Mouse (Mus musculus) cerebellum, adult 18-20 months (tissue): ENCODE measurements at regions not wholly inside any gene's neighbourhood (a gene's known extent, or its start where the extent isn't known, plus 50 kb on each side); places are given as distances from the start of the nearest gene placed in this dataset.
"Not testable (repeated sequence)": the region's sequence is repeated elsewhere in the genome, so short reads cannot be mapped to it uniquely, and the experiment has no call there.

Source experiments
- DNase-seq, 2 experiments: peaks; one replicate each; pipeline ENCODE4 v3.0.0; 2021

DNA sequence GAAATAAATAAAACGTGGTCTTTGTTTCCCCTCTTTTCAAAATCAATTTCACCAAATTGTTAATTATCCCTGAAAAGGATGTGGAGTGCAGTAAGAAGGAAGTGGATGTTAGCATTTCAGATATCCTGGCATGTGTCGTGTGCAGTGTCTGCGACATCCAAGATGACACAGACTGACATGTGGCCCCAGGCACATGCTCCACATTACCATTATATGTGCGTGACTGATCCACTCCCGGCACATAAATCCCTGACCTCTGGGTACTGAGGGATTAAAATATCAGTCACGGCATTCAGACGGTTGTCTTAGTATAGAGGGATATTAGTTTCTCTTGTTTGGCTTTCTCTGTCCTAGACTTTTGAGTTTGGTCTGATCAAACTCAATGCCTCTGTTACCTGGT is 168.0 kb upstream of the Slc25a13 start:
- no peak for DNase-seq

DNA sequence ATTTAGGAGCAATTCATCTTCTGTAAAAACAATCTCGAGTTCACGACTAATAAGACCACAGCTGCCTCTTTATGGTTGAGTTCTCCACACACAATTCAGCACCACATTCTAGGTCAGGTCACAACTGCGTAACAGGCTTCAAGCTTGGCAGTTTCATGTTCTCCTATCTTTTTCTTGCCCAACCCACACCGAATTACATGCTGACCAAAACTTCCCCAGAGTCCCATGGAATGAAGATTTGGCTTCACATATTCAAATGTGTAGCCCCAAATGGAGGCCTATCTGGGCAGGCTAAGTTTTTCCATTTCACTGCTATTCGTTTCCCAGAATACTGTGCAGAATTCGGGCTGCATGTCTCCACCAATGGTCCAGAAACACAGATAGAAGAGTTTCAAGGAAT is 167.5 kb upstream of the Slc25a13 start:
- DNase-seq: no peak

DNA sequence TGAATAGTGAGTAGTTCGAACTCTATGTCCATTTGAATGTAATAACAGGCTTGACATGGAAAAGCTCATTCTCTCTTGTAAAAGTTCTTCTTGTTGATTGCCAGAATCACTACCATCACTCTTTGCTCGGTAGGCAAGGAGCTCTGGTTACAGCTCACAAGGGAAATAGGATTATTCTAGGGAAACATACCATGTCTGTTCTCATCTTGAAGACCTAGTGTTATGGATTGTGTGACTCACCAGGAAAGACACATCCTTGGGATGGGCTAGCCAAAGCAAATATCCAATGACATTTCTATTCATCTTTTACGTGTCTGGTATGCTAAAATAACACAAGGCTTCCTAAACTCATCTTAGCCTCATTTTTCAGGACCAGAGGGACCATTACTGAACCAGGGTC is 155.4 kb upstream of the Slc25a13 start:
- no peak for DNase-seq

DNA sequence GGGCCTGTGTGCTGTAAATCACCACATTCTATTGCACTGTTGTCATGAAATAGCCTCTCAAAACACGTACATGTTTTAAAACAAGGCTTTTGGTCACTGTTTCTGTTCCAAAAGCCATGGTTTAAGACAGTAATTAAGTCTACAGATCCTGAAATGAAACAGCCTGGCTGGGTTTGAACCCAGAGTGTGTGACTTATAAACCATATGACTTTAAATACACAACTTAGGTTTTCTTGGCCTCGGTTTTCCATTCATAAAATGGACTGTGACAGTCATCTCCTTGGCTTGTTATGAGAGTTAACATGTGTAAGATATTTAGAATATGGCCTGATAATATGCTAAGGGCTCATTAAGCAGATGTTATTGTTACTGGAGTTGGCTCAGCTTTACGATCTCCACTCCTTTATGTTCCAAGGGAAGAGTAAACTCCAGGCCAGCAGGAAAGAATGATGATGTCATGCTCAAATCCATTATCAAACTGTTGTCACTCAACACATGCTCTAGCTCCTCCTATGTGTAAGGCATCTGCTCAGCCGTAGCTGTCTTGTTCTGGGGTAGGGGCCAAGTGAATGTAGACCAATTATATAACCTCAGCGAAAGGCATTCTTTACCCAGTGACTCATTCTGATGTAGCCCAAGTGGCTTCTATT is 154.6 kb upstream of the Slc25a13 start:
- no peak for DNase-seq

DNA sequence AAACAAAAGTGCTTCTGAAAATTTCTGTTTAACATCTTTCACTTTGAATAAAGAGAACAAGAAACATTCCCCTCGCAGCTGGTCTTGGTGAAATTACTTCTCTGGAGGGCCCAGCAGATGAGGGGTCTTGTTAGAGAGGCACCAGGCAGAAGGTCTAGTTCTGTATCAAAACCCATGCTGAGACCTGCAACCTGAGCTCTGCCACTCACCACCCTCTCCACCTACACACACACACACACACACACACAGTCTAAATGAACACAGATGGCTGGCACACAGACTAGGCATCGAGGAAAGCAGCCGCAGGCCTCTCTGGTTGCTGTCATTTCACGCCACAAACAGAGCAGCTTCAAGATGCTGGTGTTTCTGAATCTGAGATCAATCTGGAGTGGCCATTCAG is 147.1 kb upstream of the Slc25a13 start:
- no peak for DNase-seq

DNA sequence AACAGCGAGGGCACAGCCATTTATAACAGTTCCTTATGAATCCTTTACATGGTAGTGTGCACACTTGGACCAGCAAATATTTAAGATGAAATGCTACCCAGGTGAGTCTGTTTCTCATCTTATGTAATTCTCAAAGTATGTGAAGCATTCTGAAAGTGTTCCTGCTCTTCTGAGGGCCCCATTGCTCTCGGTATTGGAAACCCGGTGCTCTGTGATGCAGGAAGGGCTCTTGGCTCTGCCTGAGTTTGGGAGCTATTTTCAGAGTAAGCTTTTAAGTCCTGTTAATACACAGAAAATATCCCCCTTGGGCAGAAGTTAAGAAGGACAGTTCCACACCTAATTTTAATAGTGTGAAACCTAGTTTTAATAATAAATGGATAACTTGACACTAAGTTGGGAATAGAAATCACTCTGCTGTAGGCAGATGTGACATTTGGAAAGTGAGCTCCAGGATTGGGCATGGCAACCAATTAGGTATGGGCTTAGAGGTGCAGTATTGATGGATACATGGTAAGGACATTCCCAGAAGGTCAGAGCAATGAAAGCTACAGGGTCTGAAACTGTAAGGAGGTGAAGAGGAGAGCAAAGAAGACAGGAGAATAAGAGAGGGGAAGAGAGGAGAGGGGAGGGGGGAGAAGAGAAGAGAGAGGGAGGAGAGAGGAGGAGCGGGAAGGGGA is 145.8 kb upstream of the Slc25a13 start:
- DNase-seq: no peak

DNA sequence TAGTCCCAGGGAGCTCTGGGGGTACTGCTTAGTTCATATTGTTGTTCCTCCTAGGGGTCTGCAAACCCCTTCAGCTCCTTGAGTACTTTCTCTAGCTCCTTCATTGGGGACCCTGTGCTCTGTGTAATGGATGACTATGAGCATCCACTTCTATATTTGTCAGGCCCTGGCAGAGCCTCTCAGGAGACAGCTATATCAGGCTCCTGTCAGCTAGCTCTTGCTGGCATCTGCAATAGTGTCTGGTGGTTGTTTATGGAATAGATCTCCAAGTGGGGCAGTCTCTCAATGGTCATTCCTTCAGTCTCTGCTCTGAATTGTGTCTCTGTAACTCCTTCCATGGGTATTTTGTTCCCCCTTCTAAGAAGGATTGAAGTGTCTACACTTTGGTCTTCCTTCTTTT is 144.2 kb upstream of the Slc25a13 start:
- not testable (repeated sequence) for DNase-seq

DNA sequence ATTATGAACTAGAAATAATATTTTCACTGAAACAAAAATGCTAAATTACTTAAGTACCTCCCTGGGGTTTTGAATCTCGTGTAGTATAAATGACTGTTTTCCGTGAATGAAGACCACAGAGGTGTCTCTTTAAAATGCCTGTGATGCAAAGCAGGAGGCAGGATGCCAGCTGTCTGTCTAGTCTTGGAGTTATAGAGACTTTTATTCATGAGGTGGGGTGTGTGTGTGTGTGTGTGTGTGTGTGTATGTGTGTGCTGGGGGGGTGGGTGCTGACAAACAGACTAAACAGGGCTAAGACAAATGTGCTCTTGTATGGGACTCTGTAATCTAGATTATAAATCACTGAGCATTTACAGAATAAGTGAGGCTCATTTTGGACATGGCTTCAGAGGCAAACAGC is 140.5 kb upstream of the Slc25a13 start:
- DNase-seq: no peak

DNA sequence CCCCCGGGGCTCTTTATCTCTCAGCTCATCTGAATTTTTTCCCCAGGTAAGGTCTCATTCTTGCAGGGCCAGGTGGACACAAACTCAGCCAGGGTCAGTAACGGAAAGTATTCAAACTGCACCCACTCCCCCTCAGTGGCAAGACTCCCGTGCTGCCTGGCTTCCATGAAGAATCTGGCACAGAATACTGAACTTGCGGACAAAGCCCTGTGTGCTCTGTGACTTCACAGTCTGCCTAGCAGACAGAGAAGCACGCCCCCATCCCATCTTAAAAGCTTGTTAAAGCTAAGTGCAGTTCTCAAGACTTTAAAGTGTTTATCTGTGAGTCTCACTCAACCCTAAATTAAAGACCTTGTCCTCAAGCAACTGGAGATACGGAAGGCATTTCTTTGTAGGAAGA is 140.0 kb upstream of the Slc25a13 start:
- no peak for DNase-seq

DNA sequence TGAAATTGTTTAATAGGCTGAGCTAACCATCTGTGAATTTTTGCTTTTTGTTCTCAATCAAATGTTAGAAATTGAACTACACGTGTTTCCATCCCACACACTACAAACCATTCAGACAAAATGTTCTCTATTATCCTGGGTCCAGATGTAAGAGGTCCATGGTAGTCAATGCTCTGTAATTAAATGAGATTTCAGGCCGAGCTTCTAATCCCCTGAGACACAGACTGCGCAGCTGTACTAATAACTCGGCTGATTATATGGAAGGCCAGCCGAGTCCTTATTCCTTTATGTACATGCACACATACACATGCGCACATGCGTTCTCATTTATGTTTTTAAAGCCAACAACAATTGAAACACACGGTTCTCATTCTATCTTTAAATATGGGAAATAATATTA is 118.3 kb upstream of the Slc25a13 start:
- DNase-seq: no peak

DNA sequence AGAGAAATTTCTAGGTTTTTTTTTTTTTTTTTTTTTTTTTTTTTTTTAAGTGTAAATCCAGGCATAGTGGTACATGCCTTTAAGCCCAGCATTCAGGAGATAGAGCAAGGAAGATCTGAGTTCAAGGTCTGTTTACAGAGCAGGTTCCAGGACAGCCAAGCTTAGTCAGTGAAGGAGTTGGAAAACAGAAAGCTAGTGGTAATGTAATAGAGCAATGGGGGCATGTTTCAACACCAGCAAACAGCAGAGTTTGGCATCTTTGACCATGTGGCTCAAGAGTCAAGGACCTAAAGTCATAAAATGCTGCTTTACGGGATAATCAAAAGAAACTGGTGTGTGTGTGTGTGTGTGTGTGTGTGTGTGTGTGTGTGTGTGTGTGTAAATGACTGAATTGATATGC is 113.3 kb upstream of the Slc25a13 start:
- no peak for DNase-seq

DNA sequence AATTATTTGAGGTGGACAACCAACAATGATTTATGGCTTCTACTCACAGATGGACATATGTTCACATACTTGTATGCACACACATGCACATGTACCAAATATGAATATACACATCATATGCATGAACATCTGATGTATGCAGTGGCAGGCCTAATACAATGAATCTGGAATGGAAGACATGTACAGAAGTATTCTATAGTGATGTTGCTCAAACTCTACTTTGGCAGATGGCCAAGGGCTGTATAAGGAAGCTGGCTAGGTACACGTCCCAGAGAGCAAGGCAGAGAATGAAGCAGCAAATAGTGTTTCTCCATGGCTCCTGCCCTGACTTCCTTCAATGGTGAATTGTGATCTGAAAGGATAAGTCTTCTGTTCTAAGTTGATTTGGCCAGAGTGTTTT is 108.5 kb upstream of the Slc25a13 start:
- DNase-seq: no peak

DNA sequence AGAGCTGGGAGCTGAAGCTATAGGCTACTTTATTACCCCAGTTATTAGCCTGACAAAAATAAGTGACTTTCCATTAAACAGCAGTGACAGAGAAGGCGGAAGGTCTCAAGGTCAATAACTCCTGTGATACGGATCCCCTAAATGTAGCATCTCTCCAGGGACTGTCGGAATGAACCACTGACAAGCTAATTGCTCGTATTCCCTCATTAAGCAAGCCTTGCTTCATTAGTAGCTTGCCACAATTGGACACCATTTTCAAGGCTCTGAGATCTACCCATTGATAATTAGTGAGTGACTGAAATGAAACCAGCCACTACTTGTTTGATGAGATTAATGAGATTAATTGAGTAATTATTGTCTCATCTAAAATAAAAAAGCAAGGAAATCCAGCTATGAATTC is 99.8 kb upstream of the Slc25a13 start:
- no peak for DNase-seq

DNA sequence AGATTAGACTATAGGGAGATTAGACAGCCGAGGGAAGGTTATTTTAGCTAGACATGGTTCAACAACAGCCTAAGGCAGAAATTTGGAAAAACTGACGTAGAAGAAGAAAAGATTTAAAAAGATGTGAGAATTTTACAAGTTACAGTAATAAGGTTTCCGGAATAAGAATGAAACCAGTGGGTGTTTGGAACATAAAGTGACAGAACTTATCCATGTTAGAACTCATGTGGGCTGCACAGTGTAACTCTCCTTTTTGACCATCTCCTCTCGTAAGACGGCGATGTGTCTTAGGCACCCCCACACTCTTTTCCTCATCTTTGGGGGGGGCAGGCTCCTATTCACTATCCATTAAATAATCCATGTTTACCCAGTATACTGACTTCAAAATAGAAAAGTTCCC is 96.2 kb upstream of the Slc25a13 start:
- no peak for DNase-seq

DNA sequence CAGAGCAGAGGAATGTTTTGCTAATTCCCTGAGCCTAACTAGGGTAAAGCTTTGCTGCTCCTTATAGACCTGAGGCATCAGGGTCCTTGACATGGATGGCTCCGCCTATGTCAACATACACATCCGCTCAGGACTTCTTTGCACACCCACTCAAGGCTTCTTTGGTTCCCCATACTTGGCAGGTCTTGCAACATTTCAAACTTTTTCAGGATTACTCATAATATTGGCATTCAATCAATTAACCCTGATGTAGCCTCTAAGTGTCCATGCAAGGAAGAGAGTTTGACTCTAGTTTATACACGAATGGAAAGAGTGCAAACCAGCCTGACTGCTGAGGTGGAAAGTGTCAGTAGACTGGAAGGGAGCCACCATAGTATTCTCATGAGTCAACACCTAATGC is 93.2 kb upstream of the Slc25a13 start:
- no peak for DNase-seq

DNA sequence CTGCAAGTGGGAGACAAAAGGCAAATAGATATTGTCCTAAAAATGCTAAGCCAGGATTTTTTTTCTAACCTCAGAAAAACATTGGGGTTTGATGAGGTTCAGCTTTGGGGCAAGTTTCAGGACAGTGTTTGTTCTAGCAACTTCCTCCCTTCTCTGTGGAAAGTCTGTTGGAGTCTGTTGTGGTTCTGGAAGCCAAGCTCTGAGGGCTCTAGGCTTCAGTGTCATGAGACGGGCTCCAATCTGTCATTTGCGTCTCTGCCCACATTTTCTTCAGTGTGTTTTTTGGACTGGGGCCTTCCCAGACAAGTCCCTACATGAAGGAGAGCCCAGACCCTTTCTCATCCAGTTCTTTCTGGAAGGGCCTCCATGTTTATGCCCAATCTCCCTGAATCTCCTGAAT is 90.6 kb upstream of the Slc25a13 start:
- no peak for DNase-seq

DNA sequence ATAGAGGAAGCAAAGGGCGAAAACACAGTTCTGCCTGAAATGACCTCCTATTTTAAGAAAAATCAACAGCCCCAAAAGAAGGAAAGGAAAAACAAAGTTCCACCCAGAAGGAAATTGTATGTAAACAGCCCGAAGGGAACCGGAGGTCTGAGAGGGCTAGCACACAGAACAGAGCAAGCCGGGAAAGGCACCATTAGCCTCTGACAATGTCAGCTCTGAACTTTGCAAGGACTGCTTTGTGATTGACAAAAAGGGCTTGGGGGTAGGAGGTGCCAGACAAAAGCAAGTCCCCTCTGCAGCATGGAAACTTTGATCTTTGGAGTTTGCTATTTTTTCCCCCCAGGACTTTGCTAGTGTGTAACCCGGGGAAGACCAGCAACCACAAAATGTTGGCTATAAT is 86.8 kb upstream of the Slc25a13 start:
- no peak for DNase-seq

DNA sequence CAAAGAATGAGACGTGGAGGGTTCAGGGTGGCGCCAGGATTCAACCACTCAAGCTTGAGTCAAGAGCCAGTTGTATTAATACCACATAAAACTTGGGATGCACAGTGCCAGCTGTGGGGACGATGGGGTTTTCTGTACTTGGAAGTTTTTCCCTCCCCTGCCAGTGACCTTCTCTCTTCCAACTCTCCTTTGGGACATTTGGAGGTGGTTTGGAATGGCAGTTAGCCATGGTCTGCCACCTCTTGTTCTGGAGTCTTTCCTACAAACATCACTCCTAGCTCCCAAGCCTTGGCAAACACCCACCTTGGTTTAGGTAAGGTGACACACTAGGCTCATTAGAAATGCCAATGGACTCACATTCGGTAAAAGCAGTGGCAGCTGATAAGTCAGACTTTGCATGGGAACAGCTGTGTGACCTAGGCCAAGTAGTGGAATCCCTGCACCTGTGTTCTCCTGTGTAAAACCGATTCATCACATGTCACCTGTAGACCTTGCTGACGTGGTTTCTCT is 84.1 kb upstream of the Slc25a13 start:
- DNase-seq: no peak

DNA sequence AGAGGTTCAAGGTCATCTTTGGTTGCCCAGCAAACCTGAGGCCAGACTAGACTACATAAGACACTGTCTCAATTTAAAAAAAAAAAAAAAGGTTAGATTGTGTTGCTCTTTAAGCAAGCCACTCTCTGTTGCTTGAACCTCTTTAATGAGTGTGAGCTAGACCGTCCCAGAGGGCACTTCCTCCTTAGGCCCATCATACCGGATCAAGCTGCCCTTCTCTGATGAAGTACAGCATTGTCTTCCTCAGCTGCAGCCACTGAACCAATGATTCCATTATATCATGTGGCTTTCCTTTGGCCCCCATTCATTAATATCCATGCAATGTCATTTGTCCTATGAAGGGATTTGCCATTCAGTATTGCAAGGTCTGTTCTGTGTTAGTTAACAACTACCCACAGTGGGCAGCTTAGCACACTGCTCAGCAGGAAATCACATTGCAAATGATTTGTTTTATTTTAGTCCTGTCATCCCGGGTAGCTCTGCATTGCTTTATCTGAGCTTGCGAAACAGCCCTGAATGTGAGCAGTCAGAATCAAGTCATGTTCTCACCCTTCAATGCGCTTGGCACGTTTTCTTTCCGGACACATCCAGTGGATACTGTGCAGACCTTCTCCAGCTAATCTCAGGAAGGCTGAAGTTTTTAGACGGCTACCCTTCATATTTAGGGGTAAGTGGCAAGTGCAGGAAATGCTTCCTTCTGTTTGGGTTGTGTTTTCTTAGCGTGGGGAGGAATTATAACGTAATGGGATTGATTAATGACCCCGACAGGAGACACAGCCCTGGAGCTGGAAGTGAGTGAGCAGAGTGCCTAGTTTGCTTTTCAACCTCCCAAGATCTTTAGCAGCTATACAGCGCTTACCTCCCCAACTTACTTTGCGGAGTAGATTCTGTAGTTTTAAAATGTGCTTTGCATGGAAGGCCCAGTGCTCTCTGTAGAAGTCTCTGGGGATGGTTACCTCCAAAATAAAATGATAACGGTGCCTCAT is 82.2 kb upstream of the Slc25a13 start:
- DNase-seq: no peak

DNA sequence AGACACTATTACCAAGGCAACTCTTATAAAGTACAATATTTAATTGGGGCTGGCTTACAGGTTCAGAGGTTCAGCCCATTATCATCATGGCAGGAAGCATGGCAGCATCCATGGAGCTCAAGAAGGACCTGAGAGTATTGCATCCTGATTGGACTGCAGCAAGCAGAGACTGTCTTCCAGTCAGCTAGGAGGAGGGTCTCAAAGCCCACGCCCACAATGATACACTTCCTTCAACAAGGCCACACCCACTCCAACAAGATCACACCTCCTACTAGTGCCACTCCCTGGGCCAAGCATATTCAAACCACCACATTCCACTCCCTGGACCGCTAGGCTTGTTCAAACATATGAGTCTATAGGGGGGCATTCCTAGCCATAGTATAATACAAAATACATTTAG is 78.6 kb upstream of the Slc25a13 start:
- not testable (repeated sequence) for DNase-seq

DNA sequence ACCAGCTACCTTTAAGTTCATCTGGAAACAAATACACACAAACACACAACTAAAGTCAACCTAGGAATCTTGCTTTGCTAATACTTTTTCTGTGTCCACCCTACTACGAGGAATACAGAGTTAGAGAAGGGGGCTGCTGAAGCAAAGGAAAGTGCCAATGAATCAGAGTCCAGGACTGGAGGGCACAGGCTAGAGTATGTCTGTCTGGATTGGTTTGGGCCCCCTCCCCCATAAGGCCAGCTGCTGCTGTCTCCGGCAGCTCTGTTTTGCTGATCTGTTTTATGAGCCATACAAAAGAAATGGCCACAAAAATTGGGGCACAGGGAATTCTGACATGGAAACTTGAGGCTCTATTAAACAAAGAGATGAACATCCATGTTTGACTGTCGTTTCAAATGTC is 74.8 kb upstream of the Slc25a13 start:
- DNase-seq: no peak

DNA sequence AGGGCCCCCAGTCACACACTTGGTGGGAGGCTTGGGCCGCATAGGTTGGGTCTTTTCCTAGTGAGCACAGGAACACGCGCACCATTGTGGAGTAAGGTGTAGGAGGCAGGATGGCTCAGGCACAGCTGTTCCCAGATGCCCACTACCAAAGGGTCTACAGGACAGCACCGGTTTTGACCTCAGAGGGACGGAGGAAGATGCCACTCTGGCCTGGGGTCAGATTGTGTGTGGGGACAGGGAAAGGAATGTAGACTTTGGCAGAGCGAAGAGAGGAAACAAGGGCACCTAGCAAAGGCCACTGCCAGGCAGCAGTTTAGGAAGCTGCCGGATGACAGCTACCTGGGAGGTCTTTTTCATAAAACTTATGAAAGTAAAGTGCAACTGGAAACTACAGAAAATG is 73.5 kb upstream of the Slc25a13 start:
- DNase-seq: no peak

DNA sequence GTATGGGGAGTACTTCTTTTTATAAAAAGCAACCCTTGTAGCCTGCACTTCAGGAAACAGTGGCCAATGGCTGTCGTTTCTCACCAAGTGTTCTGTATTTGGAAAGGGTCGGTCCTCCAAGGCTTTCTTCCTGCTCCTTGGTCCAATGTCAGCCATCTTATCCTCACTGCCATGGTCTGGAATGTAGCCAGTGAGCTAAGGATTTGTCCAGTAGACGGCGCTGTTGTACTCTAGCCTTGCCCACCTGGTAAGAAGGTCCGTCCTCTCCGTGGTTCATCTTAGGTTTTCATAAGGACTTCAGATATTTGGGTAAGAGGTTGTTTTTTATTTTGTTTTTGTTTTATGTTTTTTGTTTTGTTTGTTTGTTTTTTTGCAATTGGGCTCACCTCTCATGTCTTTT is 72.8 kb upstream of the Slc25a13 start:
- peak; percentile 12 to 22 for DNase-seq
